Mouse (Mus musculus) embryonic facial prominence, embryonic 14.5 days (tissue): ENCODE measurements around the gene Med18. TPM values are rescaled to one million over a fixed set of nuclear protein-coding genes. Genes with fewer than 3 reads are reported as not detected.

Experiments used
- polyA plus RNA-seq: library from polyadenylated mRNA; unstranded; fragments of >200 nt; fragmentation: Nextera tagmentation; extraction: Ambion mirVana; gene quantifications from 2 replicates; pipeline ENCODE4 v1.2.1, GENCODE M21; 2014

The Med18 gene
- polyA plus RNA-seq, 1 experiment from 2014 or later: 6.6 TPM

Other genes with a start within 250 kb of the Med18 start
- gene Gmeb1, start 202.3 kb downstream of the Med18 start, polyA plus RNA-seq: 24.7 and 28.7 TPM in 2 replicates
- gene Taf12, start 189.5 kb downstream of the Med18 start, polyA plus RNA-seq: 43.4 and 48.8 TPM in 2 replicates
- gene Rab42, start 160.5 kb downstream of the Med18 start, polyA plus RNA-seq: 1.8 and 2.3 TPM in 2 replicates
- gene Trnau1ap, start 134.4 kb downstream of the Med18 start, polyA plus RNA-seq: 62.3 and 69.9 TPM in 2 replicates
- gene Rcc1, start 110.3 kb downstream of the Med18 start, polyA plus RNA-seq: 40.4 and 46.6 TPM in 2 replicates
- gene Phactr4, start 41.4 kb downstream of the Med18 start, polyA plus RNA-seq: 18.2 and 18.6 TPM in 2 replicates
- gene Sesn2, start 46.6 kb upstream of the Med18 start, polyA plus RNA-seq: 6.2 and 6.4 TPM in 2 replicates
- 984 and 996 TPM in 2 replicates for gene Atpif1, start 69.7 kb upstream of the Med18 start, polyA plus RNA-seq
- 133 and 136 TPM in 2 replicates for gene Dnajc8, start 71.6 kb upstream of the Med18 start, polyA plus RNA-seq
- gene Ptafr, start 100.1 kb upstream of the Med18 start, polyA plus RNA-seq: 0.55 and 0.58 TPM in 2 replicates
- gene Eya3, start 175.1 kb upstream of the Med18 start, polyA plus RNA-seq: 25.1 and 25.5 TPM in 2 replicates